Mouse (Mus musculus): ENCODE data around the gene 9130213A22Rik. TPM values are rescaled to one million over a fixed set of nuclear protein-coding genes. Genes with fewer than 3 reads are reported as not detected.

9130213A22Rik gene
- total and polyA plus RNA-seq, 3 experiments = 0.08 to 0.26 TPM; not detected in 1

GRCm38 (mm10) chr11:69087597-69087996, 34.8 kb downstream of the 9130213A22Rik start:
- no peak for TF ChIP-seq POLR2A (IDR thresholded peaks at IDR 0.05; ENCODE audit: control insufficient read depth in 1 of 2, insufficient read depth in 1 of 2, low read depth in 1 of 2, low read length in 2 of 2, poor library complexity in 1 of 2)
- peak; percentile 25; the same call in 1 of the 2 replicates for TF ChIP-seq USF1 (IDR thresholded peaks at IDR 0.05; ENCODE audit: low read depth, low read length)
- TF ChIP-seq MAFK (IDR thresholded peaks at IDR 0.05; ENCODE audit: borderline replicate concordance, low read depth, low read length) = no peak
- Histone ChIP-seq H3K27me3 (ENCODE audit: control insufficient read depth in 1 of 2, insufficient read depth in 2 of 2, low read length in 2 of 2) (no peaks in the 10 kb centered on the region; a peak in 2 of 4 replicates), H3K4me1 (ENCODE audit: control insufficient read depth in 1 of 2, insufficient read depth in 2 of 2, low read length in 2 of 2) (peaks cover 3 to 16% of the 10 kb centered on the region in 2 experiments; a peak in 3 of 4 replicates), H3K27ac (ENCODE audit: control insufficient read depth, low read depth, low read length) (no peak overlapping the region), H3K36me3 (ENCODE audit: control insufficient read depth in 1 of 2, insufficient read depth in 2 of 2, low read length in 2 of 2) (peaks cover 5 to 6% of the 10 kb centered on the region in 2 experiments; a peak in 3 of 4 replicates), H3K79me2 (ENCODE audit: control insufficient read depth, insufficient read depth, low read length, poor library complexity) (peaks cover 17% of the 10 kb centered on the region), H3K9me3 (replicated peaks; ENCODE audit: insufficient read depth, low read length) (no peaks in the 10 kb centered on the region), H3K4me3 (ENCODE audit: control insufficient read depth in 1 of 2, insufficient read depth in 1 of 2, low read depth in 2 of 2, low read length in 2 of 2) (no peak overlapping the region), H3K9ac (ENCODE audit: control insufficient read depth, low read depth, low read length, poor library complexity, severe bottlenecking) (no peak overlapping the region)
- DNase-seq (ENCODE audit: low read depth, low spot score) = no peak

- H3K27ac ChIP-seq (ENCODE audit: control insufficient read depth, low read depth, low read length) = no peak overlapping the region
- H3K4me1 ChIP-seq (ENCODE audit: control insufficient read depth in 1 of 2, insufficient read depth in 2 of 2, low read length in 2 of 2) = peaks cover 3 to 16% of the 10 kb centered on the region in 2 experiments; a peak in 3 of 4 replicates
- H3K9me3 ChIP-seq (replicated peaks; ENCODE audit: insufficient read depth, low read length) = no peaks in the 10 kb centered on the region
- no peak for DNase-seq (ENCODE audit: low read depth, low spot score)
- no peaks in the 10 kb centered on the region; a peak in 2 of 4 replicates for H3K27me3 ChIP-seq (ENCODE audit: control insufficient read depth in 1 of 2, insufficient read depth in 2 of 2, low read length in 2 of 2)
- H3K4me3 ChIP-seq (ENCODE audit: control insufficient read depth in 1 of 2, insufficient read depth in 1 of 2, low read depth in 2 of 2, low read length in 2 of 2) = no peak overlapping the region
- TF ChIP-seq CHD2 (IDR thresholded peaks at IDR 0.05; ENCODE audit: low read length) = no peak
- TF ChIP-seq USF1 (IDR thresholded peaks at IDR 0.05; ENCODE audit: low read depth, low read length) = no peak
- no peak for TF ChIP-seq ZC3H11A (IDR thresholded peaks at IDR 0.05; ENCODE audit: low read depth, low read length)
- no peak for TF ChIP-seq MXI1 (IDR thresholded peaks at IDR 0.05; ENCODE audit: low read depth, low read length)
- TF ChIP-seq USF2 (IDR thresholded peaks at IDR 0.05; ENCODE audit: borderline replicate concordance in 1 of 2, insufficient read depth in 1 of 2, low read depth in 1 of 2, low read length in 2 of 2) = no peak
- no peak for TF ChIP-seq POLR2A (IDR thresholded peaks at IDR 0.05; ENCODE audit: control insufficient read depth in 1 of 2, insufficient read depth in 1 of 2, low read depth in 1 of 2, low read length in 2 of 2, poor library complexity in 1 of 2)
- TF ChIP-seq MYC (IDR thresholded peaks at IDR 0.05; ENCODE audit: low read depth, low read length) = no peak
- TF ChIP-seq ZKSCAN1 (IDR thresholded peaks at IDR 0.05; ENCODE audit: low read depth, low read length) = no peak
- no peak for TF ChIP-seq POLR2AphosphoS2 (IDR thresholded peaks at IDR 0.05; ENCODE audit: low read length)
- TF ChIP-seq UBTF (IDR thresholded peaks at IDR 0.05; ENCODE audit: borderline replicate concordance, insufficient read depth, low read depth, low read length) = no peak
- TF ChIP-seq ETS1 (IDR thresholded peaks at IDR 0.05; ENCODE audit: low read depth, low read length) = no peak
- TF ChIP-seq E2F4 (IDR thresholded peaks at IDR 0.05; ENCODE audit: borderline replicate concordance, low read depth, low read length) = no peak
- no peak for TF ChIP-seq POLR2AphosphoS5 (IDR thresholded peaks at IDR 0.05; ENCODE audit: borderline replicate concordance, low read depth, low read length)
- TF ChIP-seq TCF12 (IDR thresholded peaks at IDR 0.05; ENCODE audit: low read depth, low read length) = no peak
- TF ChIP-seq EP300 (IDR thresholded peaks at IDR 0.05; ENCODE audit: low read depth in 1 of 2, low read length in 2 of 2) = no peak
- no peak for TF ChIP-seq SIN3A (IDR thresholded peaks at IDR 0.05; ENCODE audit: low read length)
- no peak for TF ChIP-seq MAX (IDR thresholded peaks at IDR 0.05; ENCODE audit: low read length)
- no peak for TF ChIP-seq GATA1 (IDR thresholded peaks at IDR 0.05; ENCODE audit: low read depth, low read length)
- H3K36me3 ChIP-seq (ENCODE audit: control insufficient read depth in 1 of 2, insufficient read depth in 2 of 2, low read length in 2 of 2) = peaks cover 4 to 5% of the 10 kb centered on the region in 2 experiments; a peak in 2 of 4 replicates
- H3K9ac ChIP-seq (ENCODE audit: control insufficient read depth, low read depth, low read length, poor library complexity, severe bottlenecking) = no peak overlapping the region
- peaks cover 17% of the 10 kb centered on the region for H3K79me2 ChIP-seq (ENCODE audit: control insufficient read depth, insufficient read depth, low read length, poor library complexity)
These were observed 35.3 kb downstream of the 9130213A22Rik start for GRCm38 (mm10) chr11:69087082-69087481.

All from MEL (cell line).